Mouse (Mus musculus): ENCODE measurements around the gene Ctsf. TPM values are rescaled to one million over a fixed set of nuclear protein-coding genes. Genes with fewer than 3 reads are reported as not detected.

Ctsf gene
- total RNA-seq (2023), result 7.2 TPM

DNA sequence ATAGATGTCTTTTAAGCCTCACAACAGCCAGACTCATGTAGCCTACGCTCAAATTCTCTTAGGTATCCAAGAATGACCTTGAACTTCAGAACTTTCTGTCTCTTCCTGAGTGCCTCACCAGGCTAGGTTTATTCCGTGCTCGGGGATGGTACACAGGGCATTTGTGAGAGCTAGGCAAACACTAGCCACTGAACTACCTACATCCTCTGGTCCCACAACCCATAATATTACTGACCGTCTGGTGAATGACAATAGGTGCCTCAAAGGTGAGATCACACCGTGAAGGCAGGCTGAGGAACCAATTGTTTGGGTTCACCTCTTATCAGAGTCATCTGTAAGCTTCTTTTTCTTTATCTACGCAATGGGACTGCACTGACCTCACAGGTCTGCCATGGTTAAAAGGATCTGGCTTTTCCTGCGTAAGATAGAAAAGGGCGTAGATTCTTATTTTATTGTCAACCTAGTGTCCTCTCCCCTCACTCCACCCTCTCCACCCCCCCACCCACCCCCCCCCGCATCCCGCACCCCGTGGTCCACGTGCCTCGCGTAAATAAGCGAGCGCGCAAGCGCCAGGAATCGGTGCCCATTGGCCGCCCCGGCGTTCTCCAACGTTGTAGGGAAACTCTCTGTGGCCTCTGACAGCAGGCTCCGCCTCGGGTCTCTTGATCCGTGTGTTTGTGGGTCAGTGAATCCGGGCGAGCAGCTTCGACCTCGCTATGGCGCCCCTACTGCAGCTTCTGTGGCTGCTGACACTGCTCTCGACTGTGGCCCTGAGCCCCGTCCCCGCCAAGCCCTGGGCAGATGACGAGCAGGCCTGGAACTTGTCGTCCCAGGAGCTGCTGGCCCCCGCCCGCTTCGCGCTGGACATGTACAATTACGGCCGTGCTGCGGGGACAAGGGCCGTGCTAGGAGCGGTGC lies at the start of gene Ctsf:
Gene Ctsf, plus strand, starts transcription at position 579 of the 918 bp plus-strand sequence.

GRCm38 (mm10) chr19:4811063-4811908 lies 43.6 kb upstream of the Ctsf start, which contains the start of the genes Gm21992 and Rbm14:
Gene Gm21992, minus strand, starts transcription at chr19:4811612.
Gene Rbm14, minus strand, starts transcription at chr19:4811634.

DNA sequence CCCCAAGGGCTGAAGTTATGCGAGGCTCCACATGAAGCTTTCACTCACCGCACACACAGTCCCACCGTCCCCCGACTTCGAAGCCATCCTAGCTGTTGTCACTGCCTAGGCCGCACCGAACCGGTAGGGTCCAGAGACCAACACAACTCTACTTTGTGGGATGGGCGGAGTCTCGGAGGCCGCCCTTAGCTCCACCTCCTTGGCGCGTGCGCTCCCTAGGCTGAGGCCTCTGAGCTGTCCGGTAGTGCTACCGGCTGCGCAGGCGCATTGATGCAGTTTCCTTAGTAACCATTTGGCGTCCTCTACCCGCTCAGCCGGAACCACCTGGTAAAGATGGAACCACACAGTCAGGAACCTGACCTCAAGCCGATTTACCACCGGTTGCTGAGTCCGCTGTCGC lies 15.8 kb upstream of the Ctsf start, which contains the start of the genes Ccs and Ccdc87:
Gene Ccs, minus strand, starts transcription at position 184 of the 400 bp plus-strand sequence.
Gene Ccdc87, plus strand, starts transcription at position 218 of the 400 bp plus-strand sequence.

DNA sequence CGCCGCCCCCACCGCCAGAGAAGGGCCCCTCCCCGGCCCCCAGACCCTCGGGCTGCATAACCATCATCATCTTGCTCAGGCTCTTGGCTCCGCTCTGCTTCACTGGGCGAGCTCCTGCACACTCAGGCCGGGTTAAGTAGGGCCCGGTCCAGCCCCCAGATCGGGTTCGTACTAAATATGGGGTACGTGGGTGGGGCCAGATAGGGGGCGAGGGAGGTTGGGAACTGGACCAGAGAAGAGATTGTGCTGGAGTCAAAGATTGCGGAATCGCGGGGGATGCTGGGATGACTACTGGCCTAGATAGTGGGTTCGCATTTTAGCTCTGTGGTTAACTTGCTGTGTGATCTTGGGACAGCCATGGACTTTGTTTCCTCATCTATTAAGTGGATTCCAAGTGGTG lies 22.9 kb downstream of the Ctsf start, which contains the start of gene Actn3:
Gene Actn3, minus strand, starts transcription at position 125 of the 400 bp plus-strand sequence.

DNA sequence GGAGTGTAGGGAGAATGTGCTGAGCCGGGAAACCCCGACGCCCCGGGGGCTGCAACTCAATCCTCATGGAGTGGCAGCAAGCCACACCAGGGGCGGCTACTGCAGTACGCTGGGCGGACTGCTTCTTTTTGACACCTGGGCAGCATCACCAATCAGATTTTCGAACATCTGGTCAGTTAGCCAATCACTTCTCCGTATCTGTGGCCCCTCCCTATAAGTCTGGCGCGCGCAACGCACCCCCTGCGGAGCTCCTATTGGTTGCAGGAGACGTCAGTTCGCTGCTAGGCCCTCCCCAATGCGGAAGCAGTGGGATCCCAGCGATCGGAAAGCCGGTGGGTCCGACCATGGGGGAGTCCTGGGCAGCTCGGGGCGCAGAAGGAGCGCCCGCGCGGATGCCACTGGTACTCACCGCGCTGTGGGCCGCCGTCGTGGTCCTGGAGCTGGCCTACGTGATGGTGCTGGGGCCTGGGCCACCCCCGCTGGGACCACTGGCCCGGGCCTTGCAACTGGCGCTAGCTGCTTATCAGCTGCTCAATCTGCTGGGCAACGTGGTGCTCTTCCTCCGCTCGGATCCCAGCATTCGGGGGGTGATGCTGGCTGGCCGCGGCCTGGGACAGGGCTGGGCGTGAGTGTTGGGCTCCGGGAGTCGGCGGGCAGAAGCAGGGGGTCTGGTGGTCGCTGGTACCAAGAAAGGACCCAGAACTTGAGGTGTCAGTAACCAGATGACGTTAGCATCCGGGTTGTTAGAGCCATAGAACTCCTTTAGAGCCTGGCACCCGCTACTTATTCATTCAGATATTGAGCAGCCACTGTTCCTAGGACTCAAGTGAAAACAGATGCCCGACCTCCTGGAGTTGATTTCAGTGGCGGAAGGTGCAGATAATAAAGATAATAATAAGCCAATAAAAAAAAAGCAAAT lies 23.7 kb downstream of the Ctsf start, which contains the start of gene Zdhhc24:
Gene Zdhhc24, plus strand, starts transcription at position 264 of the 919 bp plus-strand sequence.

DNA sequence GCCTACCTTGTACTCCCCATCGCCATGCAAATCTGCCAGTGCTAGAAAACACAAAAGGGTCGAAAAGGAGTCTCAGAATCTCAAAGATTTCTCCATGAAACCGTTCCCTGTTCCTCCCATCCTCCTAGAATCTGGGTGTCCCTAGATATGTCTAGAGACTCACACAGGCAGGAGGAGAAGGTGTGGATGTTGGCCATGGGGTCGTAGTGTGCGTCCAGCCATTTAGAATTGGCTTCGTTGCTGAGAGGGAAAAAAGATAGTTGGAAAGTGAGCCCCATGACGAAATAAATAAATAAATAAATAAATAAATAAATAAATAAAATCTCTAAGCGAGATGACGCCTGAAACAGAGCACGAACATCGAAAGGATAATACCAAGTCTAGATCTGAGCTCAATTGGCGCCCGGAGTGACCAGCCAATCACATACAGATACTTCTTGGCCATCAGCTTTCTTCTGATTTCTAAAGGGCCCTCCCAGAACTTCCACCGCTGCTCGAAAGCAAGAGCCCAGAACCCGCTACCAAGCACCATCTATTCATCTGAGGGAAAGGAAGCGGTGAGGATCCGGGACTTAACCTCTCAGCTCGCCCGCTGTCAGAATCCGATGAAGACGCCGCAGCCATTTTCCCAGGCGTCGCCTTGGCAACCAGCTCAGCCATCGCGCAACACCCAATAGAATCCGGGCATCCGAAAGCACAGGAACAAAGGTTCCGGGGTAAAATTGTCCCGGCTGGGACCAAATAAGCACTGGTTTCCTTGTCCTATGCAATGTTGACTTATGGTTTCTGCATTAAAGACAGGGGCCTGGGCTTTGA lies 51.3 kb downstream of the Ctsf start, which contains the start of gene Bbs1:
Gene Bbs1, minus strand, starts transcription at position 650 of the 816 bp plus-strand sequence.

Other genes starting within 250 kb of the Ctsf start
- gene Lrfn4, start 239.5 kb upstream of the Ctsf start, total RNA-seq (2023), result 0.18 TPM
- gene Rce1, start 229.5 kb upstream of the Ctsf start, total RNA-seq (2023), result 47.2 TPM
- not detected for gene Gm960, start 156.5 kb upstream of the Ctsf start, total RNA-seq (2023)
- gene Sptbn2, start 144.0 kb upstream of the Ctsf start, total RNA-seq (2023), result not detected
- gene Rbm4b, start 98.6 kb upstream of the Ctsf start, total RNA-seq (2023), result 22.5 TPM
- 97.2 TPM for gene Rbm4, start 61.2 kb upstream of the Ctsf start, total RNA-seq (2023)
- gene Gm21992, start 43.5 kb upstream of the Ctsf start, total RNA-seq (2023), result 44.3 TPM
- gene Rbm14, start 43.5 kb upstream of the Ctsf start, total RNA-seq (2023), result 90.1 TPM
- 52.9 TPM for gene Ccs, start 15.8 kb upstream of the Ctsf start, total RNA-seq (2023)
- gene Ccdc87, start 15.8 kb upstream of the Ctsf start, total RNA-seq (2023), result not detected
- gene Actn3, start 22.8 kb downstream of the Ctsf start, total RNA-seq (2023), result not detected
- gene Zdhhc24, start 23.5 kb downstream of the Ctsf start, total RNA-seq (2023), result 7.0 TPM
- gene Bbs1, start 51.5 kb downstream of the Ctsf start, total RNA-seq (2023), result 3.3 TPM
- 71.9 TPM for gene Dpp3, start 73.2 kb downstream of the Ctsf start, total RNA-seq (2023)
- gene Peli3, start 88.0 kb downstream of the Ctsf start, total RNA-seq (2023), result 3.5 TPM
- gene Mrpl11, start 107.0 kb downstream of the Ctsf start, total RNA-seq (2023), result 24.5 TPM
- 0.30 TPM for gene Npas4, start 135.2 kb downstream of the Ctsf start, total RNA-seq (2023)
- gene Slc29a2, start 168.7 kb downstream of the Ctsf start, total RNA-seq (2023), result 1.9 TPM
- 4.6 TPM for gene B4gat1, start 183.7 kb downstream of the Ctsf start, total RNA-seq (2023)
- 2.0 TPM for gene AC124502.3, start 183.8 kb downstream of the Ctsf start, total RNA-seq (2023)
- 52.2 TPM for gene Brms1, start 186.2 kb downstream of the Ctsf start, total RNA-seq (2023)
- gene Rin1, start 195.4 kb downstream of the Ctsf start, total RNA-seq (2023), result 6.4 TPM
- gene Cd248, start 212.9 kb downstream of the Ctsf start, total RNA-seq (2023), result 0.50 TPM
- 0.74 TPM for gene Tmem151a, start 230.4 kb downstream of the Ctsf start, total RNA-seq (2023)
- 31.1 TPM for gene Yif1a, start 233.4 kb downstream of the Ctsf start, total RNA-seq (2023)
- 2.3 TPM for gene Cnih2, start 243.4 kb downstream of the Ctsf start, total RNA-seq (2023)

All from CD4-positive naive resting alpha-beta T cell, adult 57 days (primary cell).